Mouse (Mus musculus) thymus, adult 2 months (tissue): ENCODE measurements around the gene Gid4.

Experiments
- CTCF ChIP-seq: fragments of 200-500 bp; IDR thresholded peaks from 2 replicates; pipeline ENCODE4 v1.5.1; 2012; ENCODE audit warnings: mild to moderate bottlenecking, control low read depth, low read length, moderate library complexity, borderline replicate concordance; ENCODE audit not compliant: control insufficient read depth, poor library complexity, insufficient read depth; ENCODE audit errors: extremely low read depth
- POLR2A ChIP-seq: fragments of 200-500 bp; IDR thresholded peaks from 2 replicates; pipeline ENCODE4 v1.6.1; 2012; ENCODE audit warnings: mild to moderate bottlenecking, low read length, control low read depth, moderate library complexity; ENCODE audit not compliant: control insufficient read depth, poor library complexity, insufficient read depth; ENCODE audit errors: extremely low read depth

- TF ChIP-seq POLR2A (no peak), CTCF (no peak)
Measured at GRCm38 (mm10) chr11:60412921-60413320, 4.0 kb upstream of the Gid4 start.
